Mouse (Mus musculus) common myeloid progenitor, adult 5-6 weeks (primary cell): ENCODE measurements around the gene Icam5. TPM values are rescaled to one million over a fixed set of nuclear protein-coding genes. Genes with fewer than 3 reads are reported as not detected.

Experiments used
- total RNA-seq: library from RNA; stranded (forward); fragments of 200-1000, 187-1606 nt; gene quantifications from 2 replicates; pipeline ENCODE4 v1.2.3, GENCODE M21; 2017

The Icam5 gene
- total RNA-seq, 1 experiment from 2014 or later: not detected

Other genes starting within 250 kb of the Icam5 start
- 0.27 TPM in 1 of 2 replicates, not detected in the other for gene Col5a3, start 217.0 kb upstream of the Icam5 start, total RNA-seq
- not detected in 2 replicates for gene Rdh8, start 213.6 kb upstream of the Icam5 start, total RNA-seq
- gene A230050P20Rik, start 163.4 kb upstream of the Icam5 start, total RNA-seq: 25.7 and 27.9 TPM in 2 replicates
- 0.50 and 1.7 TPM in 2 replicates for gene Angptl6, start 152.3 kb upstream of the Icam5 start, total RNA-seq
- 140 and 152 TPM in 2 replicates for gene Ppan, start 143.9 kb upstream of the Icam5 start, total RNA-seq
- 188 and 215 TPM in 2 replicates for gene Eif3g, start 133.4 kb upstream of the Icam5 start, total RNA-seq
- gene Dnmt1, start 72.2 kb upstream of the Icam5 start, total RNA-seq: 271 and 309 TPM in 2 replicates
- 1.4 and 2.2 TPM in 2 replicates for gene S1pr2, start 55.3 kb upstream of the Icam5 start, total RNA-seq
- gene Mrpl4, start 29.3 kb upstream of the Icam5 start, total RNA-seq: 33.0 and 35.8 TPM in 2 replicates
- gene Icam1, start 16.1 kb upstream of the Icam5 start, total RNA-seq: 9.1 and 14.8 TPM in 2 replicates
- 11.5 and 28.9 TPM in 2 replicates for gene Icam4, start 2.7 kb upstream of the Icam5 start, total RNA-seq
- gene Zglp1, start 35.0 kb downstream of the Icam5 start, total RNA-seq: 1.7 TPM in 1 of 2 replicates, not detected in the other
- not detected in 2 replicates for gene Gm49373, start 41.0 kb downstream of the Icam5 start, total RNA-seq
- 48.3 and 54.3 TPM in 2 replicates for gene Fdx1l, start 41.5 kb downstream of the Icam5 start, total RNA-seq
- gene Gm38431, start 59.9 kb downstream of the Icam5 start, total RNA-seq: 4.4 and 8.4 TPM in 2 replicates
- gene Raver1, start 59.9 kb downstream of the Icam5 start, total RNA-seq: 30.2 and 38.9 TPM in 2 replicates
- 11.8 and 13.8 TPM in 2 replicates for gene Tyk2, start 99.2 kb downstream of the Icam5 start, total RNA-seq
- gene Cdc37, start 117.9 kb downstream of the Icam5 start, total RNA-seq: 348 and 349 TPM in 2 replicates
- gene Pde4a, start 133.6 kb downstream of the Icam5 start, total RNA-seq: 5.4 and 10.9 TPM in 2 replicates
- gene Keap1, start 207.3 kb downstream of the Icam5 start, total RNA-seq: 35.4 and 38.3 TPM in 2 replicates
- gene S1pr5, start 216.4 kb downstream of the Icam5 start, total RNA-seq: 0.09 TPM in 1 of 2 replicates, not detected in the other
- 6.1 and 14.8 TPM in 2 replicates for gene Atg4d, start 233.2 kb downstream of the Icam5 start, total RNA-seq